Mouse (Mus musculus) hindbrain, postnatal 0 days (tissue): ENCODE measurements around the gene Cyp4f17. TPM values are rescaled to one million over a fixed set of nuclear protein-coding genes. Genes with fewer than 3 reads are reported as not detected.
"Not testable (repeated sequence)": the region's sequence is repeated elsewhere in the genome, so short reads cannot be mapped to it uniquely, and the experiment has no call there.

ENCODE experiments used
- ATAC-seq: fragments of 200-750 bp; cut with Nextera tagmentation; 2 replicates; pipeline ENCODE4 v1.8.0; 2017; ENCODE audit warnings: mild to moderate bottlenecking, moderate TSS enrichment, moderate library complexity
- DNase-seq: peaks from one replicate; pipeline ENCODE4 v3.0.0-alpha.2; 2015; ENCODE audit warnings: low spot score
- H3K27ac ChIP-seq: fragments of 300-500 bp; sonication (generic); 2 replicates; pipeline ENCODE4 v1.5.1; 2014; ENCODE audit warnings: mild to moderate bottlenecking
- H3K27me3 ChIP-seq: fragments of 300-500 bp; sonication (generic); 2 replicates; pipeline ENCODE4 v1.6.1; 2014; ENCODE audit warnings: low read length, mixed read lengths; ENCODE audit not compliant: insufficient read depth
- H3K36me3 ChIP-seq: fragments of 300-500 bp; sonication (generic); 2 replicates; pipeline ENCODE4 v1.6.1; 2014; ENCODE audit warnings: low read length, mixed read lengths; ENCODE audit not compliant: insufficient read depth
- H3K4me1 ChIP-seq: fragments of 300-500 bp; sonication (generic); 2 replicates; pipeline ENCODE4 v1.6.1; 2014; ENCODE audit warnings: antibody characterized with exemption, low read length, mixed read lengths; ENCODE audit not compliant: insufficient read depth
- H3K4me2 ChIP-seq: fragments of 300-500 bp; sonication (generic); 2 replicates; pipeline ENCODE4 v1.6.1; 2014; ENCODE audit warnings: low read depth, mild to moderate bottlenecking, low read length, moderate library complexity, mixed read lengths
- H3K4me3 ChIP-seq: fragments of 300-500 bp; sonication (generic); 2 replicates; pipeline ENCODE4 v1.5.1; 2014; ENCODE audit warnings: low read length
- H3K9ac ChIP-seq: fragments of 300-500 bp; sonication (generic); replicated peaks from 2 replicates; pipeline ENCODE4 v1.6.1; 2014; ENCODE audit warnings: mild to moderate bottlenecking, low read length, moderate library complexity, mixed read lengths
- H3K9me3 ChIP-seq: fragments of 300-500 bp; sonication (generic); 2 replicates; pipeline ENCODE4 v1.6.1; 2016; ENCODE audit warnings: low read length, mixed read lengths
- CTCF ChIP-seq: IDR thresholded peaks from 2 replicates; pipeline ENCODE4 v1.5.1; 2016; ENCODE audit warnings: antibody characterized with exemption, control low read depth, low read depth
- WGBS: fragments of 180-500 bp; shearing (Covaris S2); extraction: QIAGEN DNeasy Blood & Tissue Kit; methylation state at CpG from one replicate; pipeline ENCODE4 v1.1.7; 2014; 5-methylcytosine and 5-hydroxymethylcytosine counted together
- polyA plus RNA-seq: library from polyadenylated mRNA; unstranded; fragments of >200 nt; fragmentation: Nextera tagmentation; extraction: Ambion mirVana; gene quantifications from 2 replicates; pipeline ENCODE4 v1.2.1, GENCODE M21; 2015
- total RNA-seq: library from RNA; depleted of rRNA; stranded (reverse); fragments of >200 nt; gene quantifications from 2 replicates; pipeline ENCODE4 v1.2.3, GENCODE M21; 2014

The Cyp4f17 gene
- total and polyA plus RNA-seq, 2 experiments from 2014 or later: 8.6 to 11.5 TPM

DNA sequence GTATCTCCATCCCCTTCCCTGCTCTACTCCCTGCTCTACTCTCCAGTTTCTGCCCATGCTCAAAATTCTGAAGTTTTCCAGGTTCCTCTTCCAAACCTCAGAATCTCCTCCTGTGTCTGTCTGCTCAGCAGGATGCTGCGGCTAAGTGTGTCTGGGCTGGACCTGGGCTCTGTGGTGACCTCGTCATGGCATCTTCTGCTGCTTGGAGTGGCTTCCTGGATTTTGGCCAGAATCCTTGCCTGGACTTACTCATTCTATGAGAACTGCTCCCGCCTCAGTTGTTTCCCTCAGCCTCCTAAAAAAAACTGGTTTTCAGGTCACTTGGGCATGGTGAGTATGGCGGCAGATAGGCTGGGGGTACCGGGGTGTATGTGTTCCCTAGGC lies 31.0 kb downstream of the Cyp4f17 start:
- no peak for TF ChIP-seq CTCF
- Histone ChIP-seq H3K9ac (0 out of 2 replicates have a peak overlapping the region, but pooled peaks have one; percentile 37), H3K4me1 (peaks cover 5% of the 10 kb centered on the region; the same call in 1 of the 2 replicates), H3K9me3 (no peaks in the 10 kb centered on the region), H3K27me3 (no peaks in the 10 kb centered on the region), H3K4me2 (peak overlapping the region; percentile 64), H3K4me3 (peak overlapping the region; percentile 42), H3K36me3 (no peaks in the 10 kb centered on the region), H3K27ac (peak overlapping the region; percentile 54; the same call in 1 of the 2 replicates)
- 57% methylated on average over 5 of the region's 5 CpGs for WGBS
- no peak for DNase-seq
- no peak for ATAC-seq

DNA sequence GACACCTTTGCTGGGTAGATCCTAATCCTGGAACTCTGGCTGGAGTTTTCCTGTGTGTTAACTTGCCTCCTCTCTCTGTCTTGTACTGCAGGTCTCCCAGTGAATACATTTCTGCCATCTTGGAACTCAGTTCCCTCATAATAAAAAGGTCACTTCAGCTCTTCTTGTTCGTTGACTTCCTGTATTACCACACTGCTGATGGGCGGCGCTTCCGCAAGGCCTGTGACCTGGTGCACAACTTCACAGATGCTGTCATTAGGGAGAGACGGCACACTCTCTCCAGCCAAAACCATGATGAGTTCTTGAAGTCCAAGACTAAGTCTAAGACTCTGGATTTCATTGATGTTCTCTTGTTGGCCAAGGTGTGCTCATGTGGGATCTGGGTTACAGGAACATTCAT lies 38.9 kb downstream of the Cyp4f17 start:
- ATAC-seq, H3K4me3 ChIP-seq: not testable (repeated sequence)
- WGBS: 93% methylated on average over 5 of the region's 5 CpGs

DNA sequence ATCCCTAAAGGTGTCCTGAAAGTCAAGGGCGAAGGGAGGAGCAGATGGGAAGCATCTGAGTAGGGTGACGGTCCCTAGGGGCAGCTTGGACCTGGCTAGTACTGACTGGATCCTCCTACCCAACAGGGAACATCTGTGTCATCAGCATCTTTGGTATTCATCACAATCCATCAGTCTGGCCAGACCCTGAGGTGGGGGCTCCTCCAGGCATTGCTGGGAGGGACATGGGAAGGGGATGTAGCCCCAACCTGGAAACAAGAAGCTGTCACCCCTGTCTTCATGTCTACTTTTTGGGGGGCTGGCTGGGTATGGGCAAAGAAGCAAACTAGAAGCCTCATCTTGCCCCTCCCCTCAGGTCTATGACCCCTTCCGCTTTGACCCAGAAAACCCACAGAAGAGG lies 44.5 kb downstream of the Cyp4f17 start:
- not testable (repeated sequence) for H3K27ac ChIP-seq, H3K9me3 ChIP-seq, H3K36me3 ChIP-seq, H3K9ac ChIP-seq, H3K27me3 ChIP-seq, DNase-seq, H3K4me1 ChIP-seq
- ATAC-seq: peak; percentile 31
- peak overlapping the region; percentile 25; the same call in 1 of the 2 replicates for H3K4me3 ChIP-seq
- 88% methylated on average over 3 of the region's 3 CpGs for WGBS
- peak overlapping the region; percentile 51 for H3K4me2 ChIP-seq

More for the DNA sequence above, 38.9 kb downstream of the Cyp4f17 start:
- H3K36me3 ChIP-seq, H3K27me3 ChIP-seq, H3K9ac ChIP-seq, H3K9me3 ChIP-seq, H3K4me1 ChIP-seq, H3K27ac ChIP-seq, H3K4me2 ChIP-seq, DNase-seq: not testable (repeated sequence)

DNA sequence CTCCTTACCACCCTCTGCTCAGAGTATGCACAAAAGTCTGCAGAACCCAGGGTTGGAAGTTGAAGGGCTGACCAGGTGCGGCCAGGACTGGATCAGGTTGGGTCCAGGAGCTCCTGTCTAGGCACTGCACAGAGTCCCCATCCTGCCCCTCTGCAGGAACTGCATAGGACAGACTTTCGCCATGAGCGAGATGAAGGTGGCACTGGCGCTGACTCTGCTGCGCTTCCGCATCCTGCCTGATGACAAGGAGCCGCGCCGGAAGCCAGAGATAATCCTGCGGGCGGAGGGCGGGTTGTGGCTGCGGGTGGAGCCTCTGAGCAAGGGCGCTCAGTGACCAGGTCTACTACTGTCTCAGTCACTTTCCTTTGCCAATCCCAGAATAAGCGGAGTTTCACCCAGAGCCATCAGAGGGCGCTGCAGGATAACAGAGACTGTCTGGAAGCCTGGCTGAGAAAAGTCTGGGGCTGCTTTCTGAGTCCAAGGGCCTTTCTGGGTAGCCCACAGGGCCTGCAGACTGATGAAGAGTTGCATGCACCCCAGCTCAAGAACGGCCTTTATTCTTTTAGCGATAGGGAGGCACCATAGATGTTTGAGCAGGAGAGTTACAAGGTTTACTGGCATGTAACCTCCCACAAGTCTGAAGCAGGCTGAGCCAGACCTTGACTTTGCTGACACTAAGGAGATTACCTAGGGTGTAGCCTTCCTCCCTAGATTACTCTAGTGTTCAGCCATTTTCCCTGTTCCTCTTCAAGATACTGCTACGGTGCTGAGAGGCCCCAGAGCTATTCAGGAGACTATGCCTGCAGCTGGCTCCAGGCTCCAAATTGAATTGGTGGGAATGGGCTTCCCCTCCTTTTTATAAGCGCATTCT lies 45.3 kb downstream of the Cyp4f17 start:
- peak; percentile 86 for TF ChIP-seq CTCF
- H3K36me3 ChIP-seq: no peaks in the 10 kb centered on the region
- 10% methylated on average over 20 of the region's 20 CpGs for WGBS
- H3K9me3 ChIP-seq: no peaks in the 10 kb centered on the region
- peak; percentile 94 for DNase-seq
- no peak overlapping the region; the same call in 1 of the 2 replicates for H3K9ac ChIP-seq
- H3K4me2 ChIP-seq: peak overlapping the region; percentile 51
- H3K4me3 ChIP-seq: peak overlapping the region; percentile 25
- H3K27me3 ChIP-seq: no peaks in the 10 kb centered on the region
- ATAC-seq: peak; percentile 98
- no peak overlapping the region; the same call in 1 of the 2 replicates for H3K27ac ChIP-seq
- H3K4me1 ChIP-seq: no peaks in the 10 kb centered on the region

DNA sequence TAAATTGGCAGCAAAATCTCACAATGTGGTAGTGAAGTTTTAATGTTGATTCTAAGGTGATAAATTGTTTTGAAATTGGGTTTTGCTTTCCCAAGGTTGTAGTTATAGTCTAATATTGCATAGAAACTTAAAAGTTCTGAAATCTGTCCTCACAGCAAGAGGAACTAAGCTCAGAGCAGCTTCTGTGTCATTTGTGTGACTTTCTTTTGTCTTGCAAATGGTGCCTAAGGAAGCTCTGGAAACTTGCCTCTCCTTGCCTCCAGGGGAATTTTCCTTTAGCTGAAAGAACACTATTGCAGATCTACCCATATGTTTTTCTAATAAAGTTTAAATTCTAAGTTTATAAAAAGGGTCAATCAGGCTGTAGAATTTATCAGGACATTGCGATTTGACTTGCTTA lies 47.2 kb downstream of the Cyp4f17 start:
- WGBS: 51% methylated on average over 1 of the region's 1 CpGs
- H3K27ac ChIP-seq, ATAC-seq, H3K36me3 ChIP-seq, DNase-seq, H3K27me3 ChIP-seq, H3K4me1 ChIP-seq, H3K9me3 ChIP-seq, H3K9ac ChIP-seq, H3K4me3 ChIP-seq, H3K4me2 ChIP-seq: not testable (repeated sequence)

DNA sequence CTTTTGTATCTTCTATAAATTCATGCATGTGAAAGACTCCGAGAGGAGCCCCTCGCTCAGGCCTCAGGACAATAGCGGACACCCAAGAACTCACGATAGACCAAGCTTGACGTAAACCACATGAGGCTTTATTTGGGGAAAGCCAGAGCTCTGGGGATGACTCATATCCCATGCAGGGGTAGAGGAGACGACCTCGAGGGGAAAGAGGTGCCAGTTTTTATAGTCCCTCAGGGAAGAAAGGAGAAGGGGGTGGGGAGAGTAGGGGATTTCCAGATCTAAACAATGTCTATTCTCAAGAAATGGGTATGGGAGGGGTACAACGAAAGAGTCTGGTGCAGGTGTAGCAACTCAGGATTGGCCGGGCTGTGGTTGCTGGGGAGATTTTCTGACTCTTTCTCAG lies 48.5 kb downstream of the Cyp4f17 start:
- H3K4me1 ChIP-seq, H3K27me3 ChIP-seq, DNase-seq, H3K4me3 ChIP-seq, ATAC-seq, H3K4me2 ChIP-seq, H3K27ac ChIP-seq, H3K9ac ChIP-seq, H3K9me3 ChIP-seq, H3K36me3 ChIP-seq: not testable (repeated sequence)
- 85% methylated on average over 9 of the region's 9 CpGs for WGBS

DNA sequence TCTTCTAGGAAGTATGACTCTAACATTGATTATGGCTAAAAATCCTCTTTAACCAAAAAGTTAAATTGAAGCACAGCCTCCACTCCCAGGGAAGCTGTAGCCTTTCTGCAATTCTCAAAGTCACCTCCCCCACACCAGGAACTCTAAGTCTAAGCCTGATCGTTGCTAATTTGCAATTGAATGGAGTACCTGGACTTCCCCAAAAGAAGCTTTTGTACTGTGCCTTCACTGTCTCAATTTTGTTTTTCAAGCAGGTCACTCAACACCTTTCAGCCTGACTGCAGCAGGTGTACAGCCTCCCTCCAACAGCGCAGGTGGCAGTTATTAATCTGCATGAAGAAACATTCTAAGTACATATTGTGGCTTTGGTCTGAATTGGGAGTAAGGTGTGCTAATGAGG lies 57.5 kb downstream of the Cyp4f17 start:
- H3K4me3 ChIP-seq, H3K27me3 ChIP-seq, H3K4me2 ChIP-seq, H3K27ac ChIP-seq, DNase-seq, ATAC-seq, H3K9ac ChIP-seq, H3K36me3 ChIP-seq, H3K9me3 ChIP-seq, H3K4me1 ChIP-seq: not testable (repeated sequence)
- 77% methylated on average over 2 of the region's 2 CpGs for WGBS

DNA sequence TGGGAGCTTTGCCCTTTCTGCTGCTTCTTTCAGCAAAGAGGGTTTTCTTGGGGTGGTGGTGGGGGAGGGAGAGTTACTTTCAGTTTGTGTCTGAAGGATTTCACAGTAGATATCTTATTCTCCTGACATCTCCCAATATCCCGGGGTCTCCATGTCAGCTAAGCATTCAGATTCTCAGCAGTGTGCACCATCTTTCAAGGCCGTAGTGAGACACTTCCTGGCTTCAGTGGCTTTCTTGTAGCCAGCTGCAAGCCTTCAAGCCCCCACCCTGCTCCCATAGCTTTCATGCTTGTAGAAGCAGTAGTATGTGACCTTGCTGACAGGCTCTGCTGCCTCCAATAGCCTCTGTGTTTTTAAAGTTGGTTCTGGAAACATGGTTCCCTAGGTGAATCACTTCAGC lies 67.4 kb downstream of the Cyp4f17 start:
- H3K27ac ChIP-seq, H3K9ac ChIP-seq, H3K9me3 ChIP-seq, DNase-seq, H3K4me1 ChIP-seq, H3K27me3 ChIP-seq, H3K36me3 ChIP-seq, H3K4me2 ChIP-seq, ATAC-seq, H3K4me3 ChIP-seq: not testable (repeated sequence)
- 67% methylated on average over 2 of the region's 2 CpGs for WGBS
